8 mouse cellular contexts compared by ENCODE assay signal in the genomic region with DNA sequence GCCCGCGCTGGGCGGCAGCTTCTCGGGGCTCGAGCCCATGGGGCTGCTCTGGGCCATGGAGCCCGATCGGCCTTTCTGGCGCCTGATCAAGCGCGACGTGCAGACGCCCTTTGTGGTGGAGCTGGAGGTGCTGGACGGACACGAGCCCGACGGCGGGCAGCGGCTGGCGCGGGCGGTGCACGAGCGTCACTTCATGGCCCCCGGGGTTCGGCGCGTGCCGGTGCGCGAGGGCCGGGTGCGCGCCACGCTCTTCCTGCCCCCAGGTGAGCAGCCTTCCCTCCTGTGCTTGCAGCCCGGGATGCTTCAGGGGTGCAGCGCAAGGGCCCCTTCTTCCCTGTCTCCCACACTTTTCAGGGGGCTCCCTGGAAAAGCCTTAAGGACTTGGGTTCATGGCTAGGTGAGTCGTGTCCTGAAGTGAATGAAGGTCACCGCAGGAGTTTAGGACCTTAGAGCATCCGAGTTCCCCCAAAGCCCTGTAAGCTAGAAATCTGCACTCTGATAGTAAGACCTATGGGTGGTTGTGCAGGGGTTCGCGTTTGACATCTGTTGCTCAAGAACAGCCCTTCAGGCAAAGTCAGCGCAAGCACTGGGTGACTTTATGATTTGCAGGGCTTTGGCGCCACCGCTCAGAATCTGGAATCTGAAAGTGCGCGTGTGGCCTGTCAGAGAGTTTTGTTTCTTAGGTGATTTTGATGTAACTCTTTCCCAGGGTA. TPM values are rescaled to one million over a fixed set of nuclear protein-coding genes. Genes with fewer than 3 reads are reported as not detected.
DNase-seq lines count a peak whose midpoint lies in the region; ATAC-seq and TF ChIP-seq lines count a peak whose summit lies in the region.

No protein-coding gene starts in this region.

- DNase-seq in intestine, embryonic 14.5 days (ENCODE audit: low spot score): peak; percentile 68
- no peak for DNase-seq in liver, embryonic 14.5 days (ENCODE audit: low read depth in 3 of 3, low spot score in 3 of 3)
- no peak for DNase-seq in urinary bladder, postnatal 25 days (ENCODE audit: low spot score)
- DNase-seq in right cerebral cortex, postnatal 4 days: no peak

- H3K36me3 ChIP-seq in megakaryocyte, embryonic 14.5 days (replicated peaks; ENCODE audit: low read length): no peaks in the 10 kb centered on the region
- no peaks in the 10 kb centered on the region for H3K36me3 ChIP-seq in embryonic facial prominence, embryonic 15.5 days
- no peaks in the 10 kb centered on the region for H3K36me3 ChIP-seq in intestine, embryonic 14.5 days (ENCODE audit: control insufficient read depth, insufficient read depth, low read length)
- H3K36me3 ChIP-seq in liver, embryonic 14.5 days (replicated peaks; ENCODE audit: control insufficient read depth, insufficient read depth, low read depth): no peaks in the 10 kb centered on the region
- no peaks in the 10 kb centered on the region for H3K36me3 ChIP-seq in stomach, embryonic 14.5 days (ENCODE audit: control insufficient read depth, insufficient read depth, low read length)

- H3K27ac ChIP-seq in embryonic facial prominence, embryonic 15.5 days (replicated peaks): no peak overlapping the region
- no peak overlapping the region for H3K27ac ChIP-seq in intestine, embryonic 14.5 days (ENCODE audit: low read depth)
- H3K27ac ChIP-seq in liver, embryonic 14.5 days: no peak overlapping the region
- no peak overlapping the region for H3K27ac ChIP-seq in stomach, embryonic 14.5 days (ENCODE audit: low read length)

- peak overlapping the region; percentile 80 for H3K4me2 ChIP-seq in embryonic facial prominence, embryonic 15.5 days (replicated peaks)
- H3K4me2 ChIP-seq in intestine, embryonic 14.5 days (ENCODE audit: low read length): peak overlapping the region; percentile 72
- H3K4me2 ChIP-seq in liver, embryonic 14.5 days (ENCODE audit: low read depth): peak overlapping the region; percentile 49
- peak overlapping the region; percentile 72 for H3K4me2 ChIP-seq in stomach, embryonic 14.5 days (replicated peaks; ENCODE audit: low read depth, low read length)

- TF ChIP-seq CTCF in liver, embryonic 14.5 days (IDR thresholded peaks at IDR 0.05; ENCODE audit: low read depth): peak; percentile 24; the same call in 1 of the 2 replicates

- H3K4me1 ChIP-seq in megakaryocyte, embryonic 14.5 days: peaks cover 40% of the 10 kb centered on the region
- H3K4me1 ChIP-seq in embryonic facial prominence, embryonic 15.5 days: peaks cover 6% of the 10 kb centered on the region
- H3K4me1 ChIP-seq in intestine, embryonic 14.5 days (replicated peaks; ENCODE audit: control insufficient read depth, insufficient read depth, low read length): 0 out of 2 replicates have a peak, but pooled peaks cover 2% of the 10 kb centered on the region
- no peaks in the 10 kb centered on the region; a peak in 1 of 4 replicates for H3K4me1 ChIP-seq in liver, embryonic 14.5 days (replicated peaks; ENCODE audit: control insufficient read depth in 2 of 2, insufficient read depth in 2 of 2, low read length in 1 of 2)
- no peaks in the 10 kb centered on the region for H3K4me1 ChIP-seq in stomach, embryonic 14.5 days (ENCODE audit: control insufficient read depth, insufficient read depth, low read length)

- 0 out of 2 replicates have a peak, but pooled peaks cover 2% of the 10 kb centered on the region for H3K9me3 ChIP-seq in megakaryocyte, embryonic 14.5 days
- no peaks in the 10 kb centered on the region for H3K9me3 ChIP-seq in embryonic facial prominence, embryonic 15.5 days (replicated peaks)
- H3K9me3 ChIP-seq in intestine, embryonic 14.5 days (ENCODE audit: control insufficient read depth, low read length): peaks cover under 1% of the 10 kb centered on the region; the same call in 1 of the 2 replicates
- no peaks in the 10 kb centered on the region for H3K9me3 ChIP-seq in liver, embryonic 14.5 days (ENCODE audit: control insufficient read depth, low read length)
- H3K9me3 ChIP-seq in stomach, embryonic 14.5 days (ENCODE audit: control insufficient read depth, low read depth, low read length): no peaks in the 10 kb centered on the region

- peak overlapping the region; percentile 83 for H3K4me3 ChIP-seq in megakaryocyte, embryonic 14.5 days (replicated peaks)
- peak overlapping the region; percentile 43 for H3K4me3 ChIP-seq in embryonic facial prominence, embryonic 15.5 days (replicated peaks)
- peak overlapping the region; percentile 36 for H3K4me3 ChIP-seq in intestine, embryonic 14.5 days (ENCODE audit: low read depth, low read length)
- peak overlapping the region; percentile 39 to 45 for H3K4me3 ChIP-seq in liver, embryonic 14.5 days (ENCODE audit: insufficient read depth in 1 of 2, low read depth in 2 of 2, low read length in 2 of 2)
- peak overlapping the region; percentile 33 for H3K4me3 ChIP-seq in stomach, embryonic 14.5 days (ENCODE audit: low read depth, low read length)

- no peak overlapping the region for H3K9ac ChIP-seq in embryonic facial prominence, embryonic 15.5 days
- H3K9ac ChIP-seq in intestine, embryonic 14.5 days (ENCODE audit: low read length): peak overlapping the region; percentile 34
- peak overlapping the region; percentile 23; the same call in 1 of the 2 replicates for H3K9ac ChIP-seq in liver, embryonic 14.5 days (replicated peaks)
- H3K9ac ChIP-seq in stomach, embryonic 14.5 days (replicated peaks; ENCODE audit: low read depth, low read length): no peak overlapping the region

- TF ChIP-seq EP300 in liver, embryonic 14.5 days (IDR thresholded peaks at IDR 0.05; ENCODE audit: low read depth): no peak

- no peak for ATAC-seq in megakaryocyte, adult 5-6 weeks (ENCODE audit: poor library complexity, severe bottlenecking)
- no peak for ATAC-seq in embryonic facial prominence, embryonic 15.5 days (ENCODE audit: insufficient number of reproducible peaks, low FRiP score, low TSS enrichment, low read depth)
- ATAC-seq in intestine, embryonic 14.5 days (replicated peaks; ENCODE audit: low FRiP score, low TSS enrichment, low read depth): 0 out of 2 replicates have a peak, but pooled peaks have one; percentile 23
- no peak for ATAC-seq in liver, embryonic 14.5 days (ENCODE audit: insufficient read depth)
- ATAC-seq in stomach, embryonic 14.5 days (ENCODE audit: insufficient number of reproducible peaks, insufficient read depth, low FRiP score, low read depth): no peak

- peaks cover 62% of the 10 kb centered on the region for H3K27me3 ChIP-seq in megakaryocyte, embryonic 14.5 days (replicated peaks)
- peaks cover 13% of the 10 kb centered on the region for H3K27me3 ChIP-seq in embryonic facial prominence, embryonic 15.5 days
- peaks cover 19% of the 10 kb centered on the region for H3K27me3 ChIP-seq in intestine, embryonic 14.5 days (replicated peaks; ENCODE audit: control insufficient read depth, insufficient read depth, low read length)
- peaks cover 21% of the 10 kb centered on the region for H3K27me3 ChIP-seq in liver, embryonic 14.5 days (ENCODE audit: control insufficient read depth, insufficient read depth, low read length)
- no peaks in the 10 kb centered on the region for H3K27me3 ChIP-seq in stomach, embryonic 14.5 days (ENCODE audit: control insufficient read depth, insufficient read depth, low read length)

- WGBS in embryonic facial prominence, embryonic 15.5 days: 3% methylated on average over 26 of the region's 46 CpGs
- WGBS in intestine, embryonic 14.5 days: 2% methylated on average over 38 of the region's 46 CpGs
- 4% methylated on average over 39 of the region's 46 CpGs for WGBS in liver, embryonic 14.5 days (ENCODE audit: insufficient replicate concordance)
- WGBS in stomach, embryonic 14.5 days: 3% methylated on average over 38 of the region's 46 CpGs

RNA-seq across cellular contexts. Expression of gene Acot3, which starts 1.9 kb away (rescaled TPM):
- polyA plus RNA-seq in megakaryocyte, embryonic 14.5 days (2012; ENCODE audit: insufficient read depth, low replicate concordance): not detected in 2 replicates
- not detected in 2 replicates for total RNA-seq in megakaryocyte, adult 5-6 weeks (2015)
- total RNA-seq in megakaryocyte, adult 5-6 weeks (2017): not detected in 2 replicates
- polyA plus RNA-seq in embryonic facial prominence, embryonic 15.5 days (2015; fragmentation: Nextera tagmentation; extraction: Ambion mirVana): not detected in 2 replicates
- polyA plus RNA-seq in intestine, embryonic 14.5 days (2014; fragmentation: Nextera tagmentation; extraction: Ambion mirVana): 0.55 and 0.68 TPM in 2 replicates
- polyA plus RNA-seq in liver, embryonic 14.5 days (2012; rRNA removed): 2.0 and 2.6 TPM in 2 replicates
- 3.7 and 4.4 TPM in 2 replicates for polyA plus RNA-seq in liver, embryonic 14.5 days (2014; fragmentation: Nextera tagmentation; extraction: Ambion mirVana)
- 0.29 TPM in 1 of 2 replicates, not detected in the other for polyA plus RNA-seq in stomach, embryonic 14.5 days (2014; fragmentation: Nextera tagmentation; extraction: Ambion mirVana)

RNA-seq across cellular contexts. Expression of gene Gm49366, which starts 15.1 kb away (rescaled TPM):
- not detected in 2 replicates for polyA plus RNA-seq in megakaryocyte, embryonic 14.5 days (2012; ENCODE audit: insufficient read depth, low replicate concordance)
- total RNA-seq in megakaryocyte, adult 5-6 weeks (2015): not detected in 2 replicates
- not detected in 2 replicates for total RNA-seq in megakaryocyte, adult 5-6 weeks (2017)
- polyA plus RNA-seq in embryonic facial prominence, embryonic 15.5 days (2015; fragmentation: Nextera tagmentation; extraction: Ambion mirVana): not detected in 2 replicates
- polyA plus RNA-seq in intestine, embryonic 14.5 days (2014; fragmentation: Nextera tagmentation; extraction: Ambion mirVana): not detected in 2 replicates
- not detected in 2 replicates for polyA plus RNA-seq in liver, embryonic 14.5 days (2012; rRNA removed)
- polyA plus RNA-seq in liver, embryonic 14.5 days (2014; fragmentation: Nextera tagmentation; extraction: Ambion mirVana): not detected in 2 replicates
- not detected in 2 replicates for polyA plus RNA-seq in stomach, embryonic 14.5 days (2014; fragmentation: Nextera tagmentation; extraction: Ambion mirVana)

RNA-seq across cellular contexts. Expression of gene Acot5, which starts 15.3 kb away (rescaled TPM):
- not detected in 2 replicates for polyA plus RNA-seq in megakaryocyte, embryonic 14.5 days (2012; ENCODE audit: insufficient read depth, low replicate concordance)
- total RNA-seq in megakaryocyte, adult 5-6 weeks (2015): not detected in 2 replicates
- not detected in 2 replicates for total RNA-seq in megakaryocyte, adult 5-6 weeks (2017)
- polyA plus RNA-seq in embryonic facial prominence, embryonic 15.5 days (2015; fragmentation: Nextera tagmentation; extraction: Ambion mirVana): 0.16 TPM in 2 replicates
- not detected in 2 replicates for polyA plus RNA-seq in intestine, embryonic 14.5 days (2014; fragmentation: Nextera tagmentation; extraction: Ambion mirVana)
- not detected in 2 replicates for polyA plus RNA-seq in liver, embryonic 14.5 days (2012; rRNA removed)
- polyA plus RNA-seq in liver, embryonic 14.5 days (2014; fragmentation: Nextera tagmentation; extraction: Ambion mirVana): not detected in 2 replicates
- polyA plus RNA-seq in stomach, embryonic 14.5 days (2014; fragmentation: Nextera tagmentation; extraction: Ambion mirVana): not detected in 2 replicates

RNA-seq across cellular contexts. Expression of gene Acot4, which starts 15.7 kb away (rescaled TPM):
- polyA plus RNA-seq in megakaryocyte, embryonic 14.5 days (2012; ENCODE audit: insufficient read depth, low replicate concordance): not detected in 2 replicates
- 0.02 TPM in 1 of 2 replicates, not detected in the other for total RNA-seq in megakaryocyte, adult 5-6 weeks (2015)
- total RNA-seq in megakaryocyte, adult 5-6 weeks (2017): not detected in 2 replicates
- 0.25 and 0.45 TPM in 2 replicates for polyA plus RNA-seq in embryonic facial prominence, embryonic 15.5 days (2015; fragmentation: Nextera tagmentation; extraction: Ambion mirVana)
- polyA plus RNA-seq in intestine, embryonic 14.5 days (2014; fragmentation: Nextera tagmentation; extraction: Ambion mirVana): 2.2 and 2.5 TPM in 2 replicates
- polyA plus RNA-seq in liver, embryonic 14.5 days (2012; rRNA removed): 4.8 and 5.0 TPM in 2 replicates
- 7.9 and 8.4 TPM in 2 replicates for polyA plus RNA-seq in liver, embryonic 14.5 days (2014; fragmentation: Nextera tagmentation; extraction: Ambion mirVana)
- 0.33 and 0.70 TPM in 2 replicates for polyA plus RNA-seq in stomach, embryonic 14.5 days (2014; fragmentation: Nextera tagmentation; extraction: Ambion mirVana)

RNA-seq across cellular contexts. Expression of gene Acot1, which starts 44.5 kb away (rescaled TPM):
- polyA plus RNA-seq in megakaryocyte, embryonic 14.5 days (2012; ENCODE audit: insufficient read depth, low replicate concordance): 0.59 TPM in 1 of 2 replicates, not detected in the other
- 2.5 and 6.0 TPM in 2 replicates for total RNA-seq in megakaryocyte, adult 5-6 weeks (2015)
- 10.6 and 11.8 TPM in 2 replicates for total RNA-seq in megakaryocyte, adult 5-6 weeks (2017)
- 50.2 and 58.9 TPM in 2 replicates for polyA plus RNA-seq in embryonic facial prominence, embryonic 15.5 days (2015; fragmentation: Nextera tagmentation; extraction: Ambion mirVana)
- polyA plus RNA-seq in intestine, embryonic 14.5 days (2014; fragmentation: Nextera tagmentation; extraction: Ambion mirVana): 89.0 and 99.5 TPM in 2 replicates
- polyA plus RNA-seq in liver, embryonic 14.5 days (2012; rRNA removed): 12.8 and 14.7 TPM in 2 replicates
- polyA plus RNA-seq in liver, embryonic 14.5 days (2014; fragmentation: Nextera tagmentation; extraction: Ambion mirVana): 28.3 and 35.7 TPM in 2 replicates
- 44.4 and 48.8 TPM in 2 replicates for polyA plus RNA-seq in stomach, embryonic 14.5 days (2014; fragmentation: Nextera tagmentation; extraction: Ambion mirVana)

Comparison
In these comparisons a context has a peak if more than half of its experiments do, and no peak if none do; other contexts are left out.
1. H3K4me3 ChIP-seq: peak in every context shown above with its lines; median percentile 83 in megakaryocyte, embryonic 14.5 days; 43 in embryonic facial prominence, embryonic 15.5 days; 42 in liver, embryonic 14.5 days; 36 in intestine, embryonic 14.5 days; 33 in stomach, embryonic 14.5 days.
2. H3K9ac ChIP-seq: peak in intestine, embryonic 14.5 days (single experiment) and liver, embryonic 14.5 days (single experiment); none in embryonic facial prominence, embryonic 15.5 days (single experiment) and stomach, embryonic 14.5 days (single experiment).
3. Peak in every context shown above with its lines, with median percentiles within 50 percentile points of each other: H3K4me2 ChIP-seq.